Mouse (Mus musculus) heart, postnatal 0 days (tissue): ENCODE measurements around the gene Snrnp25.

Experiments
- CTCF ChIP-seq: IDR thresholded peaks from 2 replicates; pipeline ENCODE4 v1.5.1; 2016; ENCODE audit warnings: antibody characterized with exemption, control low read depth, low read depth
- EP300 ChIP-seq: IDR thresholded peaks from 2 replicates; pipeline ENCODE4 v1.6.1; 2016; ENCODE audit warnings: antibody characterized with exemption, low read depth

- TF ChIP-seq CTCF (no peak), EP300 (no peak)
Observed at GRCm38 (mm10) chr11:32236132-32236531, 30.9 kb downstream of the Snrnp25 start.
